Mouse (Mus musculus): Measurements from ENCODE around the gene Plac9a.

GRCm38 (mm10) chr14:25847660-25848059 is 55.2 kb downstream of the Plac9a start:
- no peak for TF ChIP-seq POLR2A (IDR thresholded peaks at IDR 0.05; ENCODE audit: low read depth, low read length)
- TF ChIP-seq CTCF (IDR thresholded peaks at IDR 0.05; ENCODE audit: extremely low read depth, insufficient read depth, insufficient read length, insufficient replicate concordance), result no peak

Measured in spleen, adult 2 months (tissue).